Mouse (Mus musculus): ENCODE data around the gene Zkscan16. TPM values are rescaled to one million over a fixed set of nuclear protein-coding genes. Genes with fewer than 3 reads are reported as not detected.
A peak's percentile ranks its signal among the peaks of the same experiment; 100 is the strongest.

Gene Zkscan16
- polyA plus RNA-seq, 1 experiment = 1.1 TPM

GRCm38 (mm10) chr4:58992195-58992594, 48.8 kb downstream of the Zkscan16 start:
- no peak overlapping the region for H3K27ac ChIP-seq (ENCODE audit: insufficient read depth, low read length)
- no peaks in the 10 kb centered on the region for H3K4me1 ChIP-seq (ENCODE audit: control insufficient read depth, insufficient read depth, low read length)
- H3K4me3 ChIP-seq (ENCODE audit: insufficient read depth, low read length) = no peak overlapping the region
- TF ChIP-seq CTCF (IDR thresholded peaks at IDR 0.05; ENCODE audit: borderline replicate concordance, insufficient read depth, low read length) = no peak
- TF ChIP-seq POLR2A (IDR thresholded peaks at IDR 0.05; ENCODE audit: low read depth, low read length) = no peak

GRCm38 (mm10) chr4:58994762-58995161, 51.3 kb downstream of the Zkscan16 start, which contains the start of gene Dnajc25:
Gene Dnajc25, plus strand, starts transcription at chr4:58995062.
- Histone ChIP-seq H3K4me1 (ENCODE audit: control insufficient read depth, insufficient read depth, low read length) (no peaks in the 10 kb centered on the region), H3K4me3 (ENCODE audit: insufficient read depth, low read length) (no peak within 1 kb of the TSS), H3K27ac (ENCODE audit: insufficient read depth, low read length) (no peak within 1 kb of the TSS)
- TF ChIP-seq POLR2A (IDR thresholded peaks at IDR 0.05; ENCODE audit: low read depth, low read length) = no peak
- TF ChIP-seq CTCF (IDR thresholded peaks at IDR 0.05; ENCODE audit: borderline replicate concordance, insufficient read depth, low read length) = no peak

- no peak for TF ChIP-seq CTCF (IDR thresholded peaks at IDR 0.05; ENCODE audit: borderline replicate concordance, insufficient read depth, low read length)
- no peak for TF ChIP-seq POLR2A (IDR thresholded peaks at IDR 0.05; ENCODE audit: low read depth, low read length)
- H3K4me3 ChIP-seq (ENCODE audit: insufficient read depth, low read length) = no peak overlapping the region
- no peaks in the 10 kb centered on the region for H3K4me1 ChIP-seq (ENCODE audit: control insufficient read depth, insufficient read depth, low read length)
- no peak overlapping the region for H3K27ac ChIP-seq (ENCODE audit: insufficient read depth, low read length)
Measured at GRCm38 (mm10) chr4:58995251-58995693, 51.8 kb downstream of the Zkscan16 start.

GRCm38 (mm10) chr4:58997081-58997480, 53.7 kb downstream of the Zkscan16 start:
- Histone ChIP-seq H3K27ac (ENCODE audit: insufficient read depth, low read length) (no peak overlapping the region), H3K4me3 (ENCODE audit: insufficient read depth, low read length) (no peak overlapping the region), H3K4me1 (ENCODE audit: control insufficient read depth, insufficient read depth, low read length) (no peaks in the 10 kb centered on the region)
- TF ChIP-seq POLR2A (IDR thresholded peaks at IDR 0.05; ENCODE audit: low read depth, low read length) = no peak
- no peak for TF ChIP-seq CTCF (IDR thresholded peaks at IDR 0.05; ENCODE audit: borderline replicate concordance, insufficient read depth, low read length)

- H3K27ac ChIP-seq (ENCODE audit: insufficient read depth, low read length) = no peak overlapping the region
- H3K4me1 ChIP-seq (ENCODE audit: control insufficient read depth, insufficient read depth, low read length) = no peaks in the 10 kb centered on the region
- no peak overlapping the region for H3K4me3 ChIP-seq (ENCODE audit: insufficient read depth, low read length)
- TF ChIP-seq POLR2A (IDR thresholded peaks at IDR 0.05; ENCODE audit: low read depth, low read length) (no peak), CTCF (IDR thresholded peaks at IDR 0.05; ENCODE audit: borderline replicate concordance, insufficient read depth, low read length) (no peak)
Measured at GRCm38 (mm10) chr4:58998688-58999087, 55.3 kb downstream of the Zkscan16 start.

GRCm38 (mm10) chr4:58999686-59000085, 56.3 kb downstream of the Zkscan16 start:
- Histone ChIP-seq H3K4me3 (ENCODE audit: insufficient read depth, low read length) (no peak overlapping the region), H3K4me1 (ENCODE audit: control insufficient read depth, insufficient read depth, low read length) (no peaks in the 10 kb centered on the region), H3K27ac (ENCODE audit: insufficient read depth, low read length) (no peak overlapping the region)
- TF ChIP-seq POLR2A (IDR thresholded peaks at IDR 0.05; ENCODE audit: low read depth, low read length) = no peak
- TF ChIP-seq CTCF (IDR thresholded peaks at IDR 0.05; ENCODE audit: borderline replicate concordance, insufficient read depth, low read length) = peak; percentile 75

- TF ChIP-seq CTCF (IDR thresholded peaks at IDR 0.05; ENCODE audit: borderline replicate concordance, insufficient read depth, low read length) (peak; percentile 30; the same call in 1 of the 2 replicates), POLR2A (IDR thresholded peaks at IDR 0.05; ENCODE audit: low read depth, low read length) (no peak)
- Histone ChIP-seq H3K27ac (ENCODE audit: insufficient read depth, low read length) (no peak overlapping the region), H3K4me3 (ENCODE audit: insufficient read depth, low read length) (no peak overlapping the region), H3K4me1 (ENCODE audit: control insufficient read depth, insufficient read depth, low read length) (no peaks in the 10 kb centered on the region)
Measured at GRCm38 (mm10) chr4:59000614-59001013, 57.2 kb downstream of the Zkscan16 start.

- Histone ChIP-seq H3K4me1 (ENCODE audit: control insufficient read depth, insufficient read depth, low read length) (peaks cover 10% of the 10 kb centered on the region), H3K4me3 (ENCODE audit: insufficient read depth, low read length) (peak within 1 kb of the TSS; percentile 85), H3K27ac (ENCODE audit: insufficient read depth, low read length) (peak within 1 kb of the TSS; percentile 24)
- TF ChIP-seq CTCF (IDR thresholded peaks at IDR 0.05; ENCODE audit: borderline replicate concordance, insufficient read depth, low read length) (no peak), POLR2A (IDR thresholded peaks at IDR 0.05; ENCODE audit: low read depth, low read length) (peak; percentile 86)
Measured at GRCm38 (mm10) chr4:59002948-59003805, 59.7 kb downstream of the Zkscan16 start, which contains the start of gene Gm20503. Gene Gm20503, plus strand, starts transcription at chr4:59003210.

GRCm38 (mm10) chr4:59003806-59004200, 60.4 kb downstream of the Zkscan16 start:
- peak overlapping the region; percentile 85 for H3K4me3 ChIP-seq (ENCODE audit: insufficient read depth, low read length)
- peaks cover 13% of the 10 kb centered on the region for H3K4me1 ChIP-seq (ENCODE audit: control insufficient read depth, insufficient read depth, low read length)
- TF ChIP-seq POLR2A (IDR thresholded peaks at IDR 0.05; ENCODE audit: low read depth, low read length) (no peak), CTCF (IDR thresholded peaks at IDR 0.05; ENCODE audit: borderline replicate concordance, insufficient read depth, low read length) (no peak)
- no peak overlapping the region for H3K27ac ChIP-seq (ENCODE audit: insufficient read depth, low read length)

- TF ChIP-seq POLR2A (IDR thresholded peaks at IDR 0.05; ENCODE audit: low read depth, low read length) (no peak), CTCF (IDR thresholded peaks at IDR 0.05; ENCODE audit: borderline replicate concordance, insufficient read depth, low read length) (no peak)
- peaks cover 13% of the 10 kb centered on the region for H3K4me1 ChIP-seq (ENCODE audit: control insufficient read depth, insufficient read depth, low read length)
Measured at GRCm38 (mm10) chr4:59006211-59006610, 62.8 kb downstream of the Zkscan16 start.

More at GRCm38 (mm10) chr4:59006211-59006610, 62.8 kb downstream of the Zkscan16 start:
- Histone ChIP-seq H3K4me3 (ENCODE audit: insufficient read depth, low read length) (no peak overlapping the region), H3K27ac (ENCODE audit: insufficient read depth, low read length) (no peak overlapping the region)

All from embryonic fibroblast, embryonic 13.5 days (primary cell).